Mouse (Mus musculus) stomach, embryonic 15.5 days (tissue): ENCODE data around the gene Zfp52. TPM values are rescaled to one million over a fixed set of nuclear protein-coding genes. Genes with fewer than 3 reads are reported as not detected.

Experiments used
- ATAC-seq: fragments of 200-750 bp; cut with Nextera tagmentation; 2 replicates; pipeline ENCODE4 v1.8.0; 2017; ENCODE audit warnings: low read depth, moderate number of reproducible peaks, moderate TSS enrichment; ENCODE audit not compliant: insufficient read depth, low FRiP score
- H3K27ac ChIP-seq: fragments of 300-500 bp; sonication (generic); 2 replicates; pipeline ENCODE4 v1.5.1; 2015; ENCODE audit warnings: mild to moderate bottlenecking, inconsistent platforms
- H3K27me3 ChIP-seq: fragments of 300-500 bp; sonication (generic); replicated peaks from 2 replicates; pipeline ENCODE4 v1.6.1; 2015; ENCODE audit warnings: inconsistent platforms
- H3K36me3 ChIP-seq: fragments of 300-500 bp; sonication (generic); 2 replicates; pipeline ENCODE4 v1.6.1; 2015; ENCODE audit warnings: inconsistent platforms
- H3K4me1 ChIP-seq: fragments of 300-500 bp; sonication (generic); 2 replicates; pipeline ENCODE4 v1.6.1; 2015; ENCODE audit warnings: inconsistent platforms
- H3K4me2 ChIP-seq: fragments of 300-500 bp; sonication (generic); 2 replicates; pipeline ENCODE4 v1.6.1; 2015; ENCODE audit warnings: mild to moderate bottlenecking, inconsistent platforms
- H3K4me3 ChIP-seq: fragments of 300-500 bp; sonication (generic); replicated peaks from 2 replicates; pipeline ENCODE4 v1.5.1; 2015; ENCODE audit warnings: inconsistent platforms
- H3K9ac ChIP-seq: fragments of 300-500 bp; sonication (generic); 2 replicates; pipeline ENCODE4 v1.6.1; 2015; ENCODE audit warnings: inconsistent platforms
- H3K9me3 ChIP-seq: fragments of 300-500 bp; sonication (generic); 2 replicates; pipeline ENCODE4 v1.6.1; 2016; ENCODE audit warnings: inconsistent platforms
- WGBS: fragments of 180-500 bp; shearing (Covaris S2); methylation state at CpG from one replicate; pipeline ENCODE4 v1.1.7; 2015; 5-methylcytosine and 5-hydroxymethylcytosine counted together
- polyA plus RNA-seq: library from polyadenylated mRNA; unstranded; fragments of >200 nt; fragmentation: Nextera tagmentation; extraction: Ambion mirVana; gene quantifications from 2 replicates; pipeline ENCODE4 v1.2.1, GENCODE M21; 2015

Gene Zfp52
- polyA plus RNA-seq, 1 experiment from 2014 or later = 5.9 TPM

DNA sequence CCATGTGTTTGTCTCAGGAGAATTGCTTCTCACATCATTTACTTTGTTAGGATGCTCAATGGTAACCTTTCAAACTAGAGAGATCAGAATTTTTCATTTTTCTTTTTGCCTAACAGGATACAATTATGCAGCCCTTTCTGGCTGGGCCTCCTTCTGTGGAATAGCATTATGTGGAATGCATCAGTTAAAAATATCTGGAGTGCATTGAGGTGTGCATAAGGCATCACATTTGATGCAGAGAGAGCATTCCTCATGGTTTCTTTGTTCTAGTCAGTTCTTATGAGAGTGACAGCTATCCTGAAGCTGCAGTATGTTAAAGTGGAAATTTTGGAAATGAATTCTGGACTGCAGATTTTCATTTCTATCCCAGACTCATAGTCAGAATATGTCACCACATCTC is 9.1 kb upstream of the Zfp52 start:
- Histone ChIP-seq H3K9ac (no peak overlapping the region), H3K4me3 (no peak overlapping the region), H3K4me1 (no peaks in the 10 kb centered on the region), H3K27ac (no peak overlapping the region), H3K36me3 (no peaks in the 10 kb centered on the region), H3K9me3 (no peaks in the 10 kb centered on the region), H3K27me3 (no peaks in the 10 kb centered on the region), H3K4me2 (no peak overlapping the region)
- ATAC-seq = no peak

DNA sequence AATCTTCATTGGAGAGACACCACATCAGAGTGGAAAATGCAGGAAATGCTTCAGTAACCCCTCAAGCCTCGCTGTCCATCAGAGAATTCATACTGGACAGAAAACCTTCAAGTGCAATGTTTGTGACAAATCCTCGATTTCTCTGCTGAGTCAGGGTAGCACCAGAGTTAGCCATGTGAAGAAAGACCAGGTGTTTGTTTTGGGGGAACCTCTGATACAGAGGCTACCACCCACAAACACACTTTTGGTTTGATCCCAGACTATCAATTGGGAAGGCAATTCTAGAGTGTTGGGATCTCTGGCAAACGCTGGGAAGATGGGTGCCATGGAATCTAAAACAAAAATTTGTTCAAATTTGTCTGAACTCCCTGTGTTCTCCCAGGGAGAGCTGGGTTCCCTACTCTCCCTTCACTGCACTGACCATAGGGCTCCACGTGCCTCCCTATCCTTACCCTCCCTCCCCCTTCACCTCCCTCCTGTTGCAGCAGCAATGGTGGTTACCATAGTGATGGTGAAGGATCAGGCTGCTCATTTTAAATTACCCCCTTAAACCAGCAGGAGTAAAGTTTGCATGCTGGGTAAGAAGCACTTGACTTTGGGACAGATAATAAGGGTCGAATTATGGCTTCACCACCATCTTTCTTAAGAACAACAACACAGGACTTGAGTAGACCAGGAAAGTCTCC is 4.6 kb upstream of the Zfp52 start:
- H3K4me1 ChIP-seq = peaks cover 13% of the 10 kb centered on the region
- no peaks in the 10 kb centered on the region for H3K9me3 ChIP-seq
- no peaks in the 10 kb centered on the region for H3K36me3 ChIP-seq
- WGBS = 78% methylated on average over 5 of the region's 5 CpGs
- H3K27ac ChIP-seq = no peak overlapping the region
- no peaks in the 10 kb centered on the region for H3K27me3 ChIP-seq
- no peak overlapping the region for H3K4me3 ChIP-seq
- H3K4me2 ChIP-seq = no peak overlapping the region
- no peak for ATAC-seq
- H3K9ac ChIP-seq = no peak overlapping the region

DNA sequence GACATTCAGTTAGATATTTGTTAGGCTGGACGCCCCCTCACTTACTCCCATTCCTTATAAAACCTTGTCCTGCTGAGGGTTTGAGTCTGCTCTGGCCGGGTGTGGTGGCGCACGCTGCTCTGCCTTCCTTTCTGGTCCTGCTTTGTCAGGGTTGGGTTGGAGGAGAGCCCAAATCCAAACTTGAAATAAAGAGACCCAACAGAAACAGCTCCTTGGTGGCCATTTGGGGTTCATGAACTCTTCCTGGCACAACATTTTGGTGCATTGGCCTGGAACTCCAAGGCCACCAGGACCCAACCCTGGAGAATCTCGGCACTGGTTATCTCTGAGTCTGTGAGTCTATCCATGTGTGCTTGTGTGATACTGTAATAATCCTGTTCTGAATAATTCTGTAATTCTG is 3.7 kb upstream of the Zfp52 start:
- Histone ChIP-seq H3K27me3 (no peaks in the 10 kb centered on the region), H3K4me1 (peaks cover 13% of the 10 kb centered on the region)
- ATAC-seq = no peak

DNA sequence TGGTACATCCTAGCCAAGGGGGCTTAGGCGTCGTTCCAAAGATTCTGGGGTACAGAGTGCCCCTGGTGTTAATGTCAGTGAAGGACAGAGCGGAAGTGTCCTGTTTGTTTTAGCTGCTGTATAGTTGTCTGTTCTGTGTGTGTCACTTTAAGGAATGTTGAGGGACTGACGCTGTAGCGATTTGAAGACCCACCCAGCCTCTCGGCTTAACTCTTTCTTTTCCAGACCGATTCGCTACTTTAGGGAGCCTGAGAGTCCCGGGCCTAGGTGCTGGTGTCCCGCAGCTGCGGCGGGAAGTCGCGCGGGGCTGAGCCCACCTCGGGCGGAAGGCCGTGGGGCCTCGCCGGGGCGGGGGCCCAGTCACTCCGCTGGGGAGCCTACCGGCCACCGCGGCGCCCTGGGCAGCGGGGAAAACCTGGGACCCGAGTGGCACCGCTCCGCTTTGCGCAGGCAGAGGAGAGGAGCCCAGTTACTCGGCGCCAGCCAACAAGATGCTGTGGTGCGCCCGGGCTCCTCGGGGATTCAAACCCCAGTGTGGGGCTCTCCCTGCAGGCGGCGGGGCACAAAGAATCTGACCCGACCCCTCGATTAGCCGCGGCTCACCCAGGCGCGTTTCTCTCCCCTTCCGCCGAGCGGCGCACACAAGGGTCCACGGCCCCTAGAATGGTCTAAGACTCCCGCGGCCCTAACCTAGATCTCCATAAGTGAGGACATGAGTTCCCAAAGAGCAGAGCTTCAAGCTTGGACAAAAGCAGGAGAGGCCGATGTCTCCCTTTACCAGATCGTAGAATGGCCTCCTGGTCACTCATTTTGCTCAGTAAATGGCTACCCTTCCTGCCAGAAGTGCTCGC is 3.0 kb upstream of the Zfp52 start:
- ATAC-seq = peak; percentile 81

More for the DNA sequence above, 3.7 kb upstream of the Zfp52 start:
- Histone ChIP-seq H3K9ac (peak overlapping the region; percentile 92; the same call in 1 of the 2 replicates), H3K27ac (peak overlapping the region; percentile 96), H3K4me2 (peak overlapping the region; percentile 73), H3K9me3 (no peaks in the 10 kb centered on the region), H3K36me3 (no peaks in the 10 kb centered on the region), H3K4me3 (peak overlapping the region; percentile 77)
- 65% methylated on average over 5 of the region's 5 CpGs for WGBS

DNA sequence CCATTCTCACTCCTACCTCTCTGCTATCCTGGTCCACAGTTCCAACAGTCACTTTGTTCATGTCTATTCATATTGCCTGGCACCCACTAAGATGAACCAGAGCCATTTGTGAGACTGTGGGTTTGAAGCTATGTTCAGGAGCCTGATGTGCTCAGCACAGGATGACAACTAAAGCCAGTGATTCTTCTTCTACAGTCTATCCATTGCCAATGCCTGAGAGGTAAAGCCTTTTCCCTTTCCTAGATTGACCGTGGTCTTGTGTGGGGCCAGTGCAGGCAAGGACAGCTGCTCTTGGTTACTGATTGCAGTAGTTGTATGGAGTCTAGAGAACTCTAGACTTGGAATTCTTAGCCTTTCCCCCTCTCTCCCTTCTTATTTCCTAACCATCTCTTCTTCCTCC is 1.4 kb upstream of the Zfp52 start:
- H3K36me3 ChIP-seq = no peaks in the 10 kb centered on the region
- no peak overlapping the region for H3K9ac ChIP-seq
- no peak overlapping the region for H3K4me3 ChIP-seq
- H3K27ac ChIP-seq = peak overlapping the region; percentile 44; the same call in 1 of the 2 replicates
- no peak for ATAC-seq
- no peak overlapping the region for H3K4me2 ChIP-seq
- peaks cover 13% of the 10 kb centered on the region for H3K4me1 ChIP-seq
- WGBS = 82% methylated on average over 1 of the region's 1 CpGs
- H3K27me3 ChIP-seq = no peaks in the 10 kb centered on the region
- no peaks in the 10 kb centered on the region for H3K9me3 ChIP-seq

More for the DNA sequence above, 3.0 kb upstream of the Zfp52 start:
- H3K36me3 ChIP-seq = no peaks in the 10 kb centered on the region
- no peaks in the 10 kb centered on the region for H3K27me3 ChIP-seq
- peak overlapping the region; percentile 73 for H3K4me2 ChIP-seq
- peak overlapping the region; percentile 96 for H3K27ac ChIP-seq
- WGBS = under 1% methylated on average over 54 of the region's 54 CpGs
- H3K9ac ChIP-seq = peak overlapping the region; percentile 92
- H3K9me3 ChIP-seq = no peaks in the 10 kb centered on the region
- H3K4me1 ChIP-seq = peaks cover 13% of the 10 kb centered on the region
- H3K4me3 ChIP-seq = peak overlapping the region; percentile 77

DNA sequence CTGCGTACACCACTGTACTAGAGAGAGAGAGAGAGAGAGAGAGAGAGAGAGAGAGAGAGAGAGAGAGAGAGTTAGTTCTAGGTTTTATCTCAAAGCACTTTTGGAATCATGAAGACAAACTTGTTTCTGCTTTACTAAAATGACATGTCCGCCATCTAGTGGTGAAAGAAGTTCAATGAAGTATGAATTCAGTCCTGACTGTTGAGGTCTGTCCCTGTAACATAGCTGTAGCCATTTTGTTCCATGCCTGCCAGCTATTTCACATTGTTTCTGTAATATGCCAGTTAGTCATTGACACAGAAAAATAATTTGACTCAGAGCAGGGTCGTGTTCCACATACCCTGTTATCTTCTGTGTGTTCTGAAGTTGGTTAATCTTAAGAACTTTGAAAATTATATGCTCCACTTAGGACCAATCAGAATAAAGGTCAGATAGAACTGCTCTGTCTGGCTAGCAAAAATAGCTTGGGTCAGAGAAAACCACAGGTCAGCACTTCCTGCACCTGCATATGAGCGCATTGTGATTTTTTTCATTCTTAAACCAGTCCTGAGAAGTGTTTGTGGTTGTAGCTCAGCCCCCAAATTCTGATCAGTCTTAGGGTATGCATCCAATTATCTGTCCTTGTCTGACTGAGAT is 761 bp upstream of the Zfp52 start:
- 13% methylated on average over 4 of the region's 4 CpGs for WGBS

DNA sequence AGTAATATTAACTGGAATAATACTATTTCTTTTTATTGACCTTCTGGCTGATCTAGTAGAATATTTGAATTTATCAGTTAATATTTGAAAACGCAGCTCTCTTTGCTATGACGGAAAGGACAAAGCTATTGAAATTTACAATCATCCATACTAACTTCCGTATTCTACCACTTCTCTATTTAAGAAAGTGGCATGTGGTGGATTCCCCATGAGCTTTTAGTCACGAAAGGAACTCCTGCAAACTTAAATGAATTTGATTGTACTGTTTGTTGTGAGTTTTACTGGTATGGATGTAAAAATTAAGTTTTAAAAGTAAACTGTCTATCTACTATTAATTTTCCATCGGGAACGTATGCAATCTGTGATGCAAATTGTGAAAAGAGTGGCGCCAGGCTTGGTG is 757 bp downstream of the Zfp52 start:
- no peak for ATAC-seq
- Histone ChIP-seq H3K4me3 (peak overlapping the region; percentile 53), H3K4me2 (peak overlapping the region; percentile 65), H3K4me1 (peaks cover 13% of the 10 kb centered on the region), H3K9ac (no peak overlapping the region), H3K27me3 (no peaks in the 10 kb centered on the region), H3K36me3 (no peaks in the 10 kb centered on the region), H3K27ac (no peak overlapping the region), H3K9me3 (no peaks in the 10 kb centered on the region)
- 33% methylated on average over 7 of the region's 7 CpGs for WGBS

More for the DNA sequence above, 761 bp upstream of the Zfp52 start:
- Histone ChIP-seq H3K9me3 (no peaks in the 10 kb centered on the region), H3K9ac (no peak overlapping the region; the same call in 1 of the 2 replicates), H3K4me3 (peak overlapping the region; percentile 53; the same call in 1 of the 2 replicates), H3K4me2 (peak overlapping the region; percentile 65), H3K36me3 (no peaks in the 10 kb centered on the region), H3K27me3 (no peaks in the 10 kb centered on the region), H3K27ac (peak overlapping the region; percentile 44; the same call in 1 of the 2 replicates), H3K4me1 (peaks cover 13% of the 10 kb centered on the region)
- 0 out of 2 replicates have a peak, but pooled peaks have one; percentile 16 for ATAC-seq

DNA sequence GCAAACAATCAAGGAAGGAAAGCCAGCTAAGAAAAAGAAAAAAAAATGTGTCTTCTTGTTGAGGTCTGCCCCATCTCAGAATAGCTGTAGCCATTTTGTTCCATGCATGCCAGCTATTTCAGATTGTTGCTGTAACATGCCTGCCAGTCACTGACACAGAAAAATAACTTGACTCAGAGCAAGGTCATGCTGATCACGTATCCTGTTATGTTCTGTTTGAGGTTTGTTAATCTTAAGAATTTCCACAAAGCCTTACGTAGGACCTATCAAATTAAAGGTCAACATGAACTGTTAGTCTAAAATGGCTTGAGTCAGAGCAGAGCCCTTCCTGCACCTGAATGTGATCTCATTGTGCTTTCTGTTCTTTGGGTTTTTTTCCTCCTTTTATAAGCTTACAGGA is 1.3 kb downstream of the Zfp52 start:
- Histone ChIP-seq H3K9me3 (no peaks in the 10 kb centered on the region), H3K4me3 (no peak overlapping the region), H3K36me3 (no peaks in the 10 kb centered on the region), H3K4me1 (peaks cover 10% of the 10 kb centered on the region), H3K9ac (no peak overlapping the region), H3K4me2 (no peak overlapping the region), H3K27me3 (no peaks in the 10 kb centered on the region), H3K27ac (no peak overlapping the region)
- 38% methylated on average over 2 of the region's 2 CpGs for WGBS
- no peak for ATAC-seq

DNA sequence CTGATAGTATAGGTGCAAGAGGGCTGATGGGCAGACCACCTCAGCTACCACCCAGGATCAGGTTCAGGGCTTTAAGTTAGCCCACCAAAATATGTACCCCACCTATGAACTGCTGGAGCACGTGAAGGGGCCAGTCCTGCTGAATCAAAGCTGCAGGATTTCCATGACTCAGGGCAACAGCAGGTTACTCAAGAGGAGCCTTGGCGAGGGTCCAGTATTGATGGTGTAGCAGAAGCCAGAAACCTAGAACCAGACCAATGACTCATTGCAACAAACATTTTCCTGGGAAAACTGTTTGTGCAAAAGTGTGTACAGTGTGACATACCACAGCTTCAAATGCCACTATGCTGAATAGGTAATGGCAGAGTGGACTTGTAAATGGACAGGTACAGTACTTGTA is 22.5 kb downstream of the Zfp52 start:
- H3K9me3 ChIP-seq = no peaks in the 10 kb centered on the region
- no peaks in the 10 kb centered on the region for H3K4me1 ChIP-seq
- H3K4me3 ChIP-seq = no peak overlapping the region
- ATAC-seq = no peak
- H3K9ac ChIP-seq = no peak overlapping the region
- H3K4me2 ChIP-seq = no peak overlapping the region
- no peak overlapping the region for H3K27ac ChIP-seq
- WGBS = 84% methylated on average over 2 of the region's 2 CpGs
- no peaks in the 10 kb centered on the region for H3K27me3 ChIP-seq
- peaks cover 11% of the 10 kb centered on the region; the same call in 1 of the 2 replicates for H3K36me3 ChIP-seq

DNA sequence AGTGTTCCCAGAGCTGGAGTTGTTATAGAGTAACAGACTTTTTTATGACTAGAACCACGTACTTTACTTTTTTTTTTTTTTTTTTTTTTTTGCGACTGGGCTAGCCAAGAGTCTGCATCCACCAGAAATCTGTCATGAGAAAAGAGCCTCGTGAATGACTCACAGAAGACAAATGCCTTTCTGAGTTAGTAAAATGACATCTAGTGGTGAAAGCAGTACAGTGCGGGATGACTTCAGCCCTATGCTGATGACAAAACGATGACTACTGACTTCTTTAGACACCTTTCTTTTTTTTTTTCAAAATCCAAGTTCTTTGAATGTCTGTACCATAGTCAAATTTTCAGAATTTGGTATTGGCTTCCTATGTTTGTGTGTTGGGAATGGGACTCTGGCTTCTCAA is 30.9 kb downstream of the Zfp52 start:
- Histone ChIP-seq H3K4me3 (peak overlapping the region; percentile 72), H3K4me1 (peaks cover 7% of the 10 kb centered on the region; the same call in 1 of the 2 replicates), H3K27me3 (no peaks in the 10 kb centered on the region), H3K27ac (peak overlapping the region; percentile 95), H3K9me3 (no peaks in the 10 kb centered on the region), H3K4me2 (peak overlapping the region; percentile 78), H3K9ac (peak overlapping the region; percentile 68), H3K36me3 (no peaks in the 10 kb centered on the region)
- peak; percentile 57; the same call in 1 of the 2 replicates for ATAC-seq
- WGBS = under 1% methylated on average over 5 of the region's 5 CpGs

DNA sequence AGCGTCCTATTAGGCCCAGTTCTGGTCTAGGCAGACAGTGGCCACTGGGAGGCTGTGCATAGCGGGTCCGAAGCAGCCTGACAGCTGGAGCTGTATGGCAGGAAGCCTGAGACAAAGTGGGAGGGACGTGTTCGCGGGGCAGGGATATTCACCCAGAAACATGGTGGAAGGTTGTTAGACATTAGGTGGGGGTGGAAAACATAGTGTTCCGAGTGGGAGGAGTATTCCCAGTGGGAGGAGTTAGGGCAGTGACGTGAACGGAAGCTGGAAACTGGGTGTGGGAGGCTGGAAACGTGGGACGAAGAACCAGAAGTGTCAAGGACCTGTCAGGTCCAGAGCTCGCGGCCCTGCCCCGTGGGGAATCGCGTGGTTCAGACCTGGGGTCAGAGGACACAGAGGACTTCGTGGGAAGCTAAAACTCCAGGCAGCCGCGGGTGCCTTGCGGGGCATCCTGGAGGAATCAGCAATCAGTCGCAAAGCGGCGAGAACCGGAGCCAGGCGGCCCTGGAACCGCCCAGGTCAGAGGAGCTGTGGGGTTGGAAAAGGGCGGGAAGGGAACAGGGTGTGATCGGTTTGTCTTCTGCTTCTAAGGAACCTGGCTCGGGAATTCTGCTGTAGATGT is 31.5 kb downstream of the Zfp52 start, which contains the start of gene Zfp948:
Zfp948 (plus strand) TSS at position 281 of the 622 bp plus-strand sequence.
- peak; percentile 94 for ATAC-seq
- H3K27ac ChIP-seq = peak within 1 kb of the TSS; percentile 95
- no peaks in the 10 kb centered on the region for H3K9me3 ChIP-seq
- H3K4me2 ChIP-seq = peak within 1 kb of the TSS; percentile 78
- H3K4me1 ChIP-seq = peaks cover 7% of the 10 kb centered on the region; the same call in 1 of the 2 replicates
- WGBS = 2% methylated on average over 29 of the region's 29 CpGs
- H3K9ac ChIP-seq = peak within 1 kb of the TSS; percentile 68
- H3K4me3 ChIP-seq = peak within 1 kb of the TSS; percentile 72
- no peaks in the 10 kb centered on the region for H3K36me3 ChIP-seq
- H3K27me3 ChIP-seq = no peaks in the 10 kb centered on the region
